Mouse (Mus musculus) cortical plate, adult 2 months (tissue): ENCODE measurements around the gene Klrb1b.

Experiments used
- CTCF ChIP-seq: fragments of 200-500 bp; IDR thresholded peaks from 2 replicates; pipeline ENCODE4 v1.5.1; 2011; ENCODE audit warnings: mild to moderate bottlenecking, control low read depth, low read length; ENCODE audit not compliant: insufficient read depth; ENCODE audit errors: extremely low read depth
- POLR2A ChIP-seq: fragments of 200-500 bp; IDR thresholded peaks from 2 replicates; pipeline ENCODE4 v1.6.1; 2011; ENCODE audit warnings: mild to moderate bottlenecking, low read length, control low read depth; ENCODE audit not compliant: insufficient read depth; ENCODE audit errors: extremely low read depth

DNA sequence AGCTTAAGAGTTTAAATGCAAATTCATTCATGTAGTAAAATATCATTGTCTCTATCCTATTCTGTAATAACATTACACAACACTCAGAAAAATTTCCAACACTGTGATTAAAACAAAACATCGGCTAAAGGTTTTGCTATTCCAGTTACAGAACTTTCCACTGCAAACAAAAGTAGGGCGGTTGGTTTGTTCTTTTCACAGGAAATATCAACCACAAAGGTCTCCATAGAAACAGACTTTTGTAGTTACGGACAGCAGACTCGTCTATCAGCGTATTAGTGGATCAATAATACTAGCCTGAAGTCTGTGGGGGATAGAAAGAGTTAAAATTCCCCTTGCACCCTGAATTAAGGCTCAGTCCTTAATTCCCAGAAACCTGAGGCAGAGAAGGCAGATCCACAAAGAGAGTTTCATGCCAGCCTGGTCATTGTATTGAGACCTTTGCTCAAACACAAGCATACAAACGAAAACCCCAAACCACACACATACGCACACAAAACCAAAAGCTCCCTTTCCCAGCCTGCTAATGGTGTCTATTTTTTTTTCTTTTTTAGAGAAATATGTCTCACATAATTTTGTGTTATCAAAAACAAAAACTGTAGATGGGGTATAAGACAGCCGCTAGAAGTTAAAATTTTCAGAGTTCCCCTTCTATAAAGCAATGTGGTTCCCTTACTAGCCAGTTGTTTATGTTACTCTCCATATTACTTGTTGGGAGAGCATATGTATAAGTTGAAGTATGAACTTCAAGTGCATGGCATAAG, 10.2 kb upstream of the Klrb1b start:
- TF ChIP-seq POLR2A (no peak), CTCF (no peak)
